14 mouse cellular contexts compared by ENCODE assay signal in the genomic region with DNA sequence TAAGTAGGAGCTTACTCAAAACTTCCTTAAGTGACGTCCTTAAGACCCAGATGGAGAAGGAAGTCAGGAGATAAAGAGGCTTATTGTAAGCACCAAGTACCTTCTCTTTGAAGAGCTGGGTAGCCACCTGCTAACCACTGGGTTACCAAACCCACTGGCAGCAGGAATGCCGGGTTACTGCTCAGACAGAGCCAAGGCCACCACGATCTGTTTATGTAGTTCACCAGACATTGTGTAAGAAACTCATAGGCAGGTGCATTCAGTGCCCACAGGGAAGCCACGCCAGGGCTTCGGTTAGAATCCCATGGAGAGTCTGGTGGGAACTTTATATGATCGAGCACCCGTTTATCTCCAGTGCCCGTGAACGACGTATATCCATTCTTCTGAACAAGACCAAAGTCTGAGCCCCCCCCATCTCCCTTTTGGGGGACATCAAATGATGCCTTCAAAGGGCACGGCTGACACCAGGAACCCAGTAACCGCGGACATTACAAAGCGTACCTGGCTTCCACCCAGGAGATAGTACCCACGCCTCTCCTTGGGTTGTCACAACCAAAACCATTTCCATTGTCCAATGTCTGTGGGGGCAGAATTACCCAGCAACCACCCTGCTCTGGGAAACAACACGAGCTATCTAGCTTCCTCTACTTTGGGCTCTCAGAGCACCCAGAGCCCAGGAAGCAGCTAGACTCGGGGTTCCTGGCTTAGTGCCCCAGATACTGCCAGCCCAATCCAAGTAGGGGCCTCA. TPM values are rescaled to one million over a fixed set of nuclear protein-coding genes. Genes with fewer than 3 reads are reported as not detected.
DNase-seq lines count a peak whose midpoint lies in the region; ATAC-seq lines count a peak whose summit lies in the region.
"Had no signal": no experiment of that assay in that cellular context is flagged by ENCODE, and none has a peak within 500 bp of the region (broad histone marks: within the 10 kb centered on the region; RNA-seq: fewer than 3 reads in every experiment).

No protein-coding gene starts in this region.

- peaks cover 23% of the 10 kb centered on the region for H3K27me3 ChIP-seq in forebrain, embryonic 10.5 days (ENCODE audit: poor library complexity, severe bottlenecking)
- H3K27me3 ChIP-seq in hindbrain, embryonic 16.5 days (replicated peaks; ENCODE audit: control insufficient read depth, insufficient read depth, low read length): no peaks in the 10 kb centered on the region

- H3K27ac ChIP-seq in forebrain, embryonic 10.5 days: peak overlapping the region; percentile 88
- H3K27ac ChIP-seq in hindbrain, embryonic 16.5 days (ENCODE audit: low read depth, low read length): peak overlapping the region; percentile 44; the same call in 1 of the 2 replicates
- H3K27ac ChIP-seq: heart, embryonic 13.5 days; left cerebral cortex, adult 2 months had no signal

- no peak overlapping the region for H3K4me3 ChIP-seq in forebrain, embryonic 10.5 days
- no peak overlapping the region for H3K4me3 ChIP-seq in hindbrain, embryonic 16.5 days (ENCODE audit: low read length)
- H3K4me3 ChIP-seq: heart, embryonic 13.5 days; left cerebral cortex, adult 2 months had no signal

- no peak overlapping the region for H3K9ac ChIP-seq in hindbrain, embryonic 16.5 days (ENCODE audit: low read depth, low read length)
- H3K9ac ChIP-seq: heart, embryonic 13.5 days had no signal

- intact Hi-C loops in left cerebral cortex, postnatal 4 days (cut with DNase I): no loop called here

- peaks cover 59% of the 10 kb centered on the region for H3K4me1 ChIP-seq in forebrain, embryonic 10.5 days
- peaks cover 30% of the 10 kb centered on the region for H3K4me1 ChIP-seq in hindbrain, embryonic 16.5 days (ENCODE audit: control insufficient read depth, insufficient read depth, low read depth, low read length)

- no peaks in the 10 kb centered on the region for H3K36me3 ChIP-seq in forebrain, embryonic 10.5 days (replicated peaks)
- H3K36me3 ChIP-seq in hindbrain, embryonic 16.5 days (ENCODE audit: control insufficient read depth, insufficient read depth, low read length): no peaks in the 10 kb centered on the region
- H3K36me3 ChIP-seq: heart, embryonic 13.5 days had no signal

- ATAC-seq in hindbrain, embryonic 16.5 days: no peak
- ATAC-seq: activated CD4-positive, CD25-positive, alpha-beta regulatory T cell, adult 4 months; intestine, embryonic 16.5 days had no signal

- H3K9me3 ChIP-seq in forebrain, embryonic 10.5 days: no peaks in the 10 kb centered on the region
- H3K9me3 ChIP-seq in hindbrain, embryonic 16.5 days (ENCODE audit: control insufficient read depth, low read length): no peaks in the 10 kb centered on the region
- H3K9me3 ChIP-seq: heart, embryonic 13.5 days had no signal

- H3K4me2 ChIP-seq in hindbrain, embryonic 16.5 days (ENCODE audit: low read length): no peak overlapping the region
- H3K4me2 ChIP-seq: heart, embryonic 13.5 days had no signal

- 91% methylated on average over 17 of the region's 17 CpGs for WGBS in forebrain, embryonic 10.5 days
- 84% methylated on average over 17 of the region's 17 CpGs for WGBS in hindbrain, embryonic 16.5 days

- DNase-seq in left cerebral cortex, postnatal 4 days: peak; percentile 34
- DNase-seq in left cerebral cortex, adult 8-10 months (ENCODE audit: low spot score in 2 of 2): no peak
- peak; percentile 50 for DNase-seq in T-cell, adult 2 months (ENCODE audit: low spot score)
- no peak for DNase-seq in forebrain, embryonic 10.5 days (ENCODE audit: extremely low spot score, low spot score)
- DNase-seq in cerebellum, postnatal 25 days: no peak
- DNase-seq in adipocyte (ENCODE audit: low spot score): no peak
- DNase-seq in spleen, postnatal 10 days (ENCODE audit: low spot score in 2 of 2): no peak
- DNase-seq: spleen, adult 18-20 months; thymus, adult 2 months had no signal

RNA-seq across cellular contexts. Expression of gene Celsr1, which starts 42.7 kb away (rescaled TPM):
- total RNA-seq in left cerebral cortex, postnatal 4 days (2021): 1 to 10 TPM; 5.0 to 5.2 TPM
- total RNA-seq in left cerebral cortex, adult 8-10 months (2022): 1 to 10 TPM; 5.5 to 6.9 (median 6.2) TPM
- 2.4 and 2.6 TPM in 2 replicates for polyA plus RNA-seq in forebrain, embryonic 10.5 days (2016; fragmentation: Nextera tagmentation; extraction: Ambion mirVana)
- 0.76 and 1.2 TPM in 2 replicates for polyA plus RNA-seq in hindbrain, embryonic 16.5 days (2015; fragmentation: Nextera tagmentation; extraction: Ambion mirVana)

Comparison
In these comparisons a context has a peak if more than half of its experiments do, and no peak if none do; other contexts are left out.
1. DNase-seq: peak in left cerebral cortex, postnatal 4 days (single experiment) and T-cell, adult 2 months (single experiment); none in left cerebral cortex, adult 8-10 months (0 of 2), forebrain, embryonic 10.5 days (single experiment), cerebellum, postnatal 25 days (0 of 2), adipocyte (single experiment) and spleen, postnatal 10 days (0 of 2).